Mouse (Mus musculus) ES-Bruce4 (cell line): ENCODE measurements around the gene Dffb.

Experiments used
- CTCF ChIP-seq: IDR thresholded peaks from one replicate; pipeline ENCODE4 v1.8.1; 2011; ENCODE audit warnings: low read depth, low read length
- POLR2A ChIP-seq: IDR thresholded peaks from one replicate; pipeline ENCODE4 v1.8.1; 2011; ENCODE audit warnings: low read length; ENCODE audit not compliant: insufficient read depth

- TF ChIP-seq CTCF: no peak
- no peak for TF ChIP-seq POLR2A
Measured at GRCm38 (mm10) chr4:153979243-153979642, 4.3 kb upstream of the Dffb start.
